Mouse (Mus musculus) CH12.LX (cell line): ENCODE results near the gene Scgb2b27. TPM values are rescaled to one million over a fixed set of nuclear protein-coding genes. Genes with fewer than 3 reads are reported as not detected.
"Not testable (repeated sequence)": the region's sequence is repeated elsewhere in the genome, so short reads cannot be mapped to it uniquely, and the experiment has no call there.

ENCODE experiments used
- DNase-seq: peaks from one replicate; pipeline ENCODE4 v3.0.0-alpha.2; 2013; ENCODE audit errors: extremely low read depth
- H3K27ac ChIP-seq: 2 replicates; pipeline ENCODE4 v1.5.1; 2012; ENCODE audit warnings: low read depth, mild to moderate bottlenecking, control low read depth, moderate library complexity; ENCODE audit not compliant: insufficient read depth
- H3K27me3 ChIP-seq: replicated peaks from 2 replicates; pipeline ENCODE3; 2012; ENCODE audit warnings: inconsistent platforms
- H3K36me3 ChIP-seq, 2 experiments: replicated peaks in 1 of 2; 2 replicates each; pipeline versions ENCODE3 to v1.6.1; 2012; ENCODE audit warnings: inconsistent platforms in 1 of 2, low read length in 1 of 2, mild to moderate bottlenecking in 1 of 2, mixed read lengths in 1 of 2, moderate library complexity in 1 of 2; ENCODE audit not compliant: control insufficient read depth in 1 of 2, insufficient read depth in 1 of 2
- H3K4me1 ChIP-seq, 2 experiments: 2 replicates each; pipeline ENCODE4 v1.6.1; 2012; ENCODE audit warnings: inconsistent platforms in 1 of 2, moderate library complexity in 1 of 2; ENCODE audit not compliant: insufficient read depth in 2 of 2, control insufficient read depth in 1 of 2
- H3K4me2 ChIP-seq: 2 replicates; pipeline ENCODE4 v1.6.1; 2012; ENCODE audit warnings: low read depth, mild to moderate bottlenecking, control low read depth; ENCODE audit not compliant: poor library complexity, insufficient read depth, severe bottlenecking
- H3K4me3 ChIP-seq, 3 experiments: fragments of 150-350 bp in 1 of 3; sonication (generic) in 1 of 3; replicated peaks in 1 of 3; 2 replicates each; pipeline versions ENCODE3 to v1.5.1; 2011 to 2012; ENCODE audit warnings: low read depth in 2 of 3, low read length in 2 of 3, mild to moderate bottlenecking in 2 of 3, moderate library complexity in 2 of 3, control low read depth in 1 of 3, improper control_type of control experiment in 1 of 3, inconsistent platforms in 1 of 3, mixed read lengths in 1 of 3; ENCODE audit not compliant: poor library complexity in 1 of 3
- H3K79me2 ChIP-seq: replicated peaks from 2 replicates; pipeline ENCODE4 v1.6.1; 2012; ENCODE audit warnings: mild to moderate bottlenecking, moderate library complexity; ENCODE audit not compliant: control insufficient read depth, poor library complexity, insufficient read depth, severe bottlenecking; ENCODE audit errors: extremely low read depth
- H3K9ac ChIP-seq: 2 replicates; pipeline ENCODE4 v1.6.1; 2012; ENCODE audit warnings: low read depth, mild to moderate bottlenecking, control low read depth, moderate library complexity; ENCODE audit not compliant: insufficient read depth
- H3K9me3 ChIP-seq: replicated peaks from 2 replicates; pipeline ENCODE3; 2012; ENCODE audit warnings: low read length, inconsistent platforms, mixed read lengths
- CTCF ChIP-seq, 2 experiments: IDR thresholded peaks in 1 of 2; conservative IDR thresholded peaks in 1 of 2; 2 replicates each; pipeline ENCODE4 v1.5.1; 2011 to 2012; ENCODE audit warnings: low read depth in 2 of 2, low read length in 2 of 2, improper control_type of control experiment in 1 of 2, inconsistent platforms in 1 of 2, mild to moderate bottlenecking in 1 of 2, moderate library complexity in 1 of 2
- E2F4 ChIP-seq: IDR thresholded peaks from 2 replicates; pipeline ENCODE4 v1.6.1; 2011; ENCODE audit warnings: low read depth, low read length, improper control_type of control experiment; ENCODE audit not compliant: insufficient replicate concordance
- ELF1 ChIP-seq: IDR thresholded peaks from 2 replicates; pipeline ENCODE4 v1.6.1; 2014; ENCODE audit warnings: low read depth, mild to moderate bottlenecking, inconsistent platforms, low read length, improper control_type of control experiment
- EP300 ChIP-seq: IDR thresholded peaks from 2 replicates; pipeline ENCODE4 v1.6.1; 2011; ENCODE audit warnings: low read length, improper control_type of control experiment
- ETS1 ChIP-seq: conservative IDR thresholded peaks from 2 replicates; pipeline ENCODE4 v1.6.1; 2012; ENCODE audit warnings: low read depth, mild to moderate bottlenecking, inconsistent platforms, low read length, improper control_type of control experiment, moderate library complexity
- IRF4 ChIP-seq: IDR thresholded peaks from 2 replicates; pipeline ENCODE4 v1.6.1; 2014; ENCODE audit warnings: low read depth, mild to moderate bottlenecking, inconsistent platforms, low read length, improper control_type of control experiment
- JUND ChIP-seq: conservative IDR thresholded peaks from 2 replicates; pipeline ENCODE4 v1.6.1; 2011; ENCODE audit warnings: low read depth, low read length, improper control_type of control experiment
- MAX ChIP-seq: IDR thresholded peaks from 2 replicates; pipeline ENCODE4 v1.6.1; 2011; ENCODE audit warnings: low read length, improper control_type of control experiment
- NRF1 ChIP-seq: IDR thresholded peaks from 2 replicates; pipeline ENCODE4 v1.6.1; 2014; ENCODE audit warnings: low read depth, mild to moderate bottlenecking, inconsistent platforms, low read length, improper control_type of control experiment, moderate library complexity
- POLR2AphosphoS2 ChIP-seq: IDR thresholded peaks from 2 replicates; pipeline ENCODE4 v1.6.1; 2011; ENCODE audit warnings: low read depth, low read length, improper control_type of control experiment
- RAD21 ChIP-seq: IDR thresholded peaks from 2 replicates; pipeline ENCODE4 v1.6.1; 2011; ENCODE audit warnings: low read depth, mild to moderate bottlenecking, low read length, improper control_type of control experiment, moderate library complexity
- RCOR1 ChIP-seq: conservative IDR thresholded peaks from 2 replicates; pipeline ENCODE4 v1.6.1; 2012; ENCODE audit warnings: low read depth, mild to moderate bottlenecking, inconsistent platforms, low read length, improper control_type of control experiment
- SIN3A ChIP-seq: IDR thresholded peaks from 2 replicates; pipeline ENCODE4 v1.6.1; 2012; ENCODE audit warnings: low read length, improper control_type of control experiment, inconsistent platforms
- SMC3 ChIP-seq: IDR thresholded peaks from 2 replicates; pipeline ENCODE4 v1.6.1; 2011; ENCODE audit warnings: low read depth, low read length, improper control_type of control experiment
- USF1 ChIP-seq: IDR thresholded peaks from 2 replicates; pipeline ENCODE4 v1.6.1; 2014; ENCODE audit warnings: low read depth, mild to moderate bottlenecking, inconsistent platforms, low read length, improper control_type of control experiment
- ZKSCAN1 ChIP-seq: IDR thresholded peaks from 2 replicates; pipeline ENCODE4 v1.6.1; 2012; ENCODE audit warnings: low read depth, inconsistent platforms, low read length, improper control_type of control experiment, borderline replicate concordance
- ZNF384 ChIP-seq: IDR thresholded peaks from 2 replicates; pipeline ENCODE4 v1.6.1; 2012; ENCODE audit warnings: low read depth, low read length, improper control_type of control experiment, inconsistent platforms
- dilution Hi-C: fragments of 300-500 bp; cut with MboI; formaldehyde crosslinking; loops from 2 replicates; pipeline ENCODE4 v1.14.3; 2020; ENCODE audit warnings: low sequenced_read_pairs; ENCODE audit not compliant: extremely low pct_unique_long_range_greater_than_20kb, extremely low pct_ligation_motif_present
- in situ Hi-C: fragments of 300-500 bp; cut with MboI; formaldehyde crosslinking; loops from 3 replicates; pipeline ENCODE4 v1.14.3; 2019; ENCODE audit warnings: low sequenced_read_pairs, low pct_ligation_motif_present, low pct_unique_long_range_greater_than_20kb, mixed read lengths
- polyA plus RNA-seq: library from polyadenylated mRNA; unstranded; fragments of >175 nt; gene quantifications from 2 replicates; pipeline ENCODE4 v1.2.1, GENCODE M21; 2012; ENCODE audit warnings: low read depth; ENCODE audit not compliant: insufficient read length
- total RNA-seq, 2 experiments: library from RNA; depleted of rRNA; stranded (reverse); fragments of 300-350 nt in 1 of 2; fragments of >200 nt in 1 of 2; gene quantifications; 2 replicates each; pipeline ENCODE4 v1.2.3; 2012 to 2014

Gene Scgb2b27
- total RNA-seq (2012; rRNA removed) = not detected in 2 replicates
- not detected in 2 replicates for total RNA-seq (2014; rRNA removed)
- polyA plus RNA-seq = not detected in 2 replicates

DNA sequence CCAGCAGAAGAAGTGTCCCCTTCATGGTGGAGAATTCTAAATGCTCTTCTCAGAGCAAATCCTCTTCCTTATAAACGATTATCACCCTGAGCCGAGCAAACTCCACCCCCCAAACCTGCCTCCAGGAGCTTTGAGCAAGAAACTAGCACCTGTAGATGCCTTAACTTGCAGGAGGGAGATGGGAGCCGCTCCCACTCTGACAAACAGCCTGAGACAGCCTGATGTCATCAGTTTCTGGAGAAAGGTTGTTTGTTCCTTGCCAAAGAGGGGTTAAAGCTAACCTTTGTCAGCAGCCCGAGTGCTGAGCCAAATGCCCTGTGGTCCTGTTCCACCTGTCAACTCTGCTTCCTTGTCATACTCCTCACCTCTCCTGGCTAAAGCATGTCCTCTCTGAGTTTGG, at the start of gene Scgb2b27:
Gene Scgb2b27 (minus strand): TSS at position 101 of the 400 bp plus-strand sequence.
- in situ Hi-C loops = loop anchor here (25.0 kb wide), 1 partner anchor 98 kb away; no protein-coding TSS in a partner anchor
- TF ChIP-seq SIN3A (no peak), RAD21 (no peak), MAX (no peak)
- no peak for DNase-seq
- no peak within 1 kb of the TSS for H3K4me3 ChIP-seq
- H3K4me1 ChIP-seq = no peaks in the 10 kb centered on the region
- dilution Hi-C loops = no loop called here
- no peak within 1 kb of the TSS for H3K9ac ChIP-seq
- H3K4me2 ChIP-seq = no peak within 1 kb of the TSS
- no peaks in the 10 kb centered on the region for H3K79me2 ChIP-seq
- no peaks in the 10 kb centered on the region for H3K9me3 ChIP-seq
- H3K27ac ChIP-seq = no peak within 1 kb of the TSS
- H3K36me3 ChIP-seq = no peaks in the 10 kb centered on the region
- peaks cover 71% of the 10 kb centered on the region for H3K27me3 ChIP-seq

DNA sequence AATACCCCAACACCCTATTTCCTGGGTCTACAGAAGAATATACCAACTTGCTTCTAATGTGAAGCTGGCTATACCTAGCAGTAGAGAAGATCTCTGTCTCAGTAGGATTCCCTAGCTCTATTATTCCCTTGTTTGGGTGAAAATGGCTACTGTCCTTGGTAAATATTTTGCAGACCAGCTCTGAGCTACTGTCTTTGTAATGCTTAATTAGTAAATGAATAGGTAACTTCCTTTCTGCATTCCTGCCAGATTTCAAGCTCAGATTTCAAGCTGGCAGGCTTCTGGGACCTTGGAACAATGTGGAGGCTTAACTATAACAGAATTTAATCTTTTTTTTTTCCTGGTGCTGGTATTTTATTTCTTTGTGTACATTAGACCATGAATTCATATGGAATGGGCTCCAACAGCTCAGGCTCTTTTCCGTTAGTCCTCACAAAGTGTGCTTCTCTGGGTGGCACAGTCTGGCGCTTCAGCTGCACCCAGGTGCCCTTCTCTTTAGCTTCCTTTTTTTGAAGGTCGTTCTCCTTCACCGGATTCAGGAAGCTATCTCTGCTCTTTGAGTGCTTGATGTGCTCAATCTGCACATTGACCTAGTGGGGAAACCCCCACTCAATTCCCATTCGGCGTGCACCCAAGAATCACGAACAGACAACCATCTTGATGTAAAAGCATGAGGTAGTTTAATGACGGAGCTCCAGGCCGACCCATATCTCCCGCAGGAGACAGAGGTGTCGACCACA, 22.5 kb upstream of the Scgb2b27 start:
- H3K9ac ChIP-seq, H3K27me3 ChIP-seq, H3K4me2 ChIP-seq, H3K36me3 ChIP-seq, H3K4me1 ChIP-seq, H3K27ac ChIP-seq, DNase-seq, H3K9me3 ChIP-seq, H3K79me2 ChIP-seq, H3K4me3 ChIP-seq, dilution Hi-C loops, in situ Hi-C loops: not testable (repeated sequence)

DNA sequence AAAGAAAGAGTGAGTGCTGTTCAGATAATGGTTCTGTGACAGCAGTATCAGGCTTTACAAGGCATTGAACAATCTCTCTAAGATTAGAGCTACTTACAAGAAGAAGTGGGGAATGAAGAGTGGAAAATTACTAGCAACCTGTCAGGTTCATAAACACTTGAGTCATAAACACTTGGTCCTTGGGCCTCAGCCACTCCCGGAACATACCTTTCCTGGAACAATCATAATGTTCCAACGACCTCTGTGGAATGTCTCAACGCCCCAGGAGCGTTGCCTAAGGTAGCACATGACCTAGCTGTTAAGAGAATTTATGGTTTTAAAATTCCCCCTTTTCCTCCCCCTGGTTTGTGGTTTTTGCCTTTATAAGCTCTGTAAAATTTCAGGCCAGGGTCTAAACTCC, 20.8 kb upstream of the Scgb2b27 start:
- H3K27ac ChIP-seq, H3K9me3 ChIP-seq, H3K4me2 ChIP-seq, H3K9ac ChIP-seq, H3K4me1 ChIP-seq, H3K4me3 ChIP-seq, H3K36me3 ChIP-seq, H3K27me3 ChIP-seq, DNase-seq, in situ Hi-C loops, H3K79me2 ChIP-seq, dilution Hi-C loops: not testable (repeated sequence)

DNA sequence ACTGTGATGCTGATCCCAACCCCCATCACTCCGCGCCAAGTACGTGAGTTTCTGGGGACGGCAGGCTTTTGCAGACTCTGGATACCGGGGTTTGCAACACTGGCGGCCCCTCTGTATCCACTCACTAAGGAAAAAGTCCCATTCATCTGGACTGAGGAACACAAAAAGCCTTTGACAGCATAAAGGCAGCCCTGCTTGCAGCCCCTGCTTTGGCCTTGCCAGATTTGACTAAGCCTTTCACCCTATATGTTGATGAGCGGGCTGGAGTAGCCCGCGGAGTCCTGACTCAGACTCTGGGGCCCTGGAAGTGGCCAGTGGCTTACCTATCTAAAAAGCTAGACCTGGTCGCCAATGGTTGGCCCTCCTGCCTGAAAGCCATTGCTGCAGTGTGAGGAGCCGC, 16.3 kb upstream of the Scgb2b27 start:
- peaks cover 14% of the 10 kb centered on the region for H3K27me3 ChIP-seq
- no peak for TF ChIP-seq ZKSCAN1
- TF ChIP-seq E2F4 = no peak
- no peak for TF ChIP-seq ZNF384
- TF ChIP-seq ELF1 = no peak
- TF ChIP-seq SMC3 = no peak
- TF ChIP-seq JUND = no peak
- TF ChIP-seq NRF1 = no peak
- no peak for TF ChIP-seq IRF4
- no peak for TF ChIP-seq ETS1
- TF ChIP-seq USF1 = no peak
- TF ChIP-seq RAD21 = no peak
- no peak for TF ChIP-seq EP300
- TF ChIP-seq POLR2AphosphoS2 = no peak
- no peak for TF ChIP-seq CTCF (conservative IDR thresholded peaks at IDR 0.05 in 1 of 2, IDR thresholded peaks at IDR 0.05 in 1 of 2; ENCODE audit: low read depth in 2 of 2, low read length in 2 of 2)
- no peak for TF ChIP-seq RCOR1
- no peak overlapping the region for H3K4me2 ChIP-seq
- H3K4me1 ChIP-seq = no peaks in the 10 kb centered on the region; a peak in 2 of 4 replicates
- H3K9me3 ChIP-seq = peaks cover under 1% of the 10 kb centered on the region
- H3K27ac ChIP-seq = no peak overlapping the region
- no peaks in the 10 kb centered on the region for H3K36me3 ChIP-seq
- in situ Hi-C loops = no loop called here
- no peak overlapping the region for H3K4me3 ChIP-seq
- no peaks in the 10 kb centered on the region for H3K79me2 ChIP-seq
- H3K9ac ChIP-seq = no peak overlapping the region
- no peak for DNase-seq
- dilution Hi-C loops = no loop called here
